Mouse (Mus musculus): ENCODE measurements around the gene Fam19a2. TPM values are rescaled to one million over a fixed set of nuclear protein-coding genes. Genes with fewer than 3 reads are reported as not detected.

Gene Fam19a2
- polyA plus RNA-seq, 1 experiment from 2014 or later: 42.8 TPM

GRCm38 (mm10) chr10:123402460-123402859 lies 138.7 kb downstream of the Fam19a2 start:
- H3K4me1 ChIP-seq (ENCODE audit: control insufficient read depth, insufficient read depth, low read length): no peaks in the 10 kb centered on the region
- no peak overlapping the region for H3K4me3 ChIP-seq (ENCODE audit: low read depth, low read length)
- no peak overlapping the region for H3K27ac ChIP-seq (ENCODE audit: low read depth, low read length)
- H3K9ac ChIP-seq (replicated peaks; ENCODE audit: low read depth, low read length): no peak overlapping the region
- 44% methylated on average over 3 of the region's 3 CpGs for WGBS
- ATAC-seq (ENCODE audit: low read depth): no peak
- no peaks in the 10 kb centered on the region for H3K36me3 ChIP-seq (ENCODE audit: control insufficient read depth, insufficient read depth, low read length)
- no peaks in the 10 kb centered on the region for H3K9me3 ChIP-seq (ENCODE audit: control insufficient read depth, low read length)
- H3K27me3 ChIP-seq (ENCODE audit: control insufficient read depth, insufficient read depth, low read length): no peaks in the 10 kb centered on the region
- no peak overlapping the region for H3K4me2 ChIP-seq (ENCODE audit: low read depth, low read length)

GRCm38 (mm10) chr10:123414953-123415352 lies 151.2 kb downstream of the Fam19a2 start:
- ATAC-seq (ENCODE audit: low read depth): no peak
- 89% methylated on average over 1 of the region's 1 CpGs for WGBS
- H3K27me3 ChIP-seq (ENCODE audit: control insufficient read depth, insufficient read depth, low read length): no peaks in the 10 kb centered on the region

DNA sequence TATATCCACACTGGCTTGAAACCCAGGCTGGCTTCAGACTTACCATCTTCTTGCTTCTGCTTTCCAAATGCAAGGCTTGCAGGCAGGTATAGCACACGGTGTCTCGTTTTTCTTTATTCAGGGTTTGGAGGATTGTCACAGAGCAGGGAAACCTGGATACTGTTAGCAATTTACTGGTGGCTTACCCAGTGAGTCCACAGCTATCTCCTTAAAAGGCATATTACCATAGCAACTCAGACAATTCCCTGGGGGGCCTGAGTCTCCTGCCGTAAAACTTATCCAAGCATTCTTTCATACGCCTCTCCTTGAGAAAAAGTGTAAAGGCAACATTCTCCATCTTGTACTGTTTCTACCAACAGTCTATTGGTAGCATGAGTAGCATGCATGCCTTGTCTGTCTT lies 152.2 kb downstream of the Fam19a2 start:
- H3K27ac ChIP-seq (ENCODE audit: low read depth, low read length): no peak overlapping the region
- H3K4me1 ChIP-seq (ENCODE audit: control insufficient read depth, insufficient read depth, low read length): no peaks in the 10 kb centered on the region
- no peak overlapping the region for H3K9ac ChIP-seq (replicated peaks; ENCODE audit: low read depth, low read length)
- no peaks in the 10 kb centered on the region for H3K9me3 ChIP-seq (ENCODE audit: control insufficient read depth, low read length)
- no peak overlapping the region for H3K4me3 ChIP-seq (ENCODE audit: low read depth, low read length)
- H3K27me3 ChIP-seq (ENCODE audit: control insufficient read depth, insufficient read depth, low read length): no peaks in the 10 kb centered on the region
- no peaks in the 10 kb centered on the region for H3K36me3 ChIP-seq (ENCODE audit: control insufficient read depth, insufficient read depth, low read length)
- WGBS: 32% methylated on average over 4 of the region's 4 CpGs
- peak; percentile 69; the same call in 1 of the 2 replicates for ATAC-seq (ENCODE audit: low read depth)
- no peak overlapping the region for H3K4me2 ChIP-seq (ENCODE audit: low read depth, low read length)

More at GRCm38 (mm10) chr10:123414953-123415352, 151.2 kb downstream of the Fam19a2 start:
- H3K9ac ChIP-seq (replicated peaks; ENCODE audit: low read depth, low read length): no peak overlapping the region
- no peak overlapping the region for H3K27ac ChIP-seq (ENCODE audit: low read depth, low read length)
- H3K4me3 ChIP-seq (ENCODE audit: low read depth, low read length): no peak overlapping the region
- no peaks in the 10 kb centered on the region for H3K36me3 ChIP-seq (ENCODE audit: control insufficient read depth, insufficient read depth, low read length)
- H3K4me2 ChIP-seq (ENCODE audit: low read depth, low read length): no peak overlapping the region
- H3K9me3 ChIP-seq (ENCODE audit: control insufficient read depth, low read length): no peaks in the 10 kb centered on the region
- H3K4me1 ChIP-seq (ENCODE audit: control insufficient read depth, insufficient read depth, low read length): no peaks in the 10 kb centered on the region

DNA sequence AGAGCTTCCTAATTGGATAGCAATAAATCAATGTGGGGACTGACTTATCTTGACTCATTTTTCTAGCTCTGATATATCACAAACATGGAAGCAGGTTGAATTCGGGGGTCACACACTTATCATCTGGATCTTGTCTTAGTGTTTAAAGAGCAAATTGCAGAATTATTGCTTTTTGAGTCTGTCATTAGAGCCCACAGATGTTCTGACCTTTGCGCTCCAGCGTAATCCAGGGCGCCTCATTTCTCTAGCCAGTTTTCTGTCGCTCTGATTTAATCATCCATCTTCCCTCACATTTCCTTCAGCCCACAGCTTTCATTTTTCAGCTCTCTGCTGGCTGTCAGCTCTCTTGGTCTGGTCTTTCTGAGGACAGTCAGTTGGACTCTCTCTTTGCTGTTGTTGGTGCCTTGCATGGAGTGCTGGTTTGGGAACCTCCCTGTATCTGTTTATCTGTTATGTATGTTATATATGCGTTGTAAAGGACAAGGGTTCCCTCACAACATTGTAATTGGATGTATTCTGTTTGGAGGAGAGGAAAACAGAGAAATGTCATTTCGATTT lies 154.9 kb downstream of the Fam19a2 start:
- 65% methylated on average over 7 of the region's 7 CpGs for WGBS
- no peaks in the 10 kb centered on the region for H3K27me3 ChIP-seq (ENCODE audit: control insufficient read depth, insufficient read depth, low read length)
- no peaks in the 10 kb centered on the region for H3K4me1 ChIP-seq (ENCODE audit: control insufficient read depth, insufficient read depth, low read length)
- no peaks in the 10 kb centered on the region for H3K36me3 ChIP-seq (ENCODE audit: control insufficient read depth, insufficient read depth, low read length)
- no peak overlapping the region for H3K27ac ChIP-seq (ENCODE audit: low read depth, low read length)
- no peak for ATAC-seq (ENCODE audit: low read depth)
- no peaks in the 10 kb centered on the region for H3K9me3 ChIP-seq (ENCODE audit: control insufficient read depth, low read length)
- H3K4me3 ChIP-seq (ENCODE audit: low read depth, low read length): no peak overlapping the region
- no peak overlapping the region for H3K4me2 ChIP-seq (ENCODE audit: low read depth, low read length)
- no peak overlapping the region for H3K9ac ChIP-seq (replicated peaks; ENCODE audit: low read depth, low read length)

DNA sequence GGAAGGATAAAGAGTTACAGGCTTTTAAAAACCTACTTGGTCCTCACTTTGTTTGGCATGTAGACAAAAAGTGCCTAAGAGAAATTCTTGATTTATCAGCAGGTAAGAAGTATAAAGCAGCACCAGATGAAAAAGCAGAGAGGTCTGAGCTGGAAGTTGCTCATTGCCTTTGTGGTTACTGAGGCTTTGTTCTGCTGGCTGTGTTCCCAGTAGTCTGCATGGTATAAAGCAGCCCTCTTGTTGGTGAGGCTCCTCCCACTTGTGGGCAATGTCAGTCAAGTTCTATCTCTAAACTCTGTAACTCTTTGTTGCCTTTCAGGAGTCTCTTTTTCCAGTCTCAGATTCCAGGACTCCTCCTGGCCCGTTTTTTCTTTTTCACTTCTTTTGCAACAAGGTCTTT lies 156.5 kb downstream of the Fam19a2 start:
- Histone ChIP-seq H3K9ac (replicated peaks; ENCODE audit: low read depth, low read length) (no peak overlapping the region), H3K27me3 (ENCODE audit: control insufficient read depth, insufficient read depth, low read length) (no peaks in the 10 kb centered on the region), H3K27ac (ENCODE audit: low read depth, low read length) (no peak overlapping the region), H3K4me3 (ENCODE audit: low read depth, low read length) (no peak overlapping the region), H3K9me3 (ENCODE audit: control insufficient read depth, low read length) (no peaks in the 10 kb centered on the region), H3K36me3 (ENCODE audit: control insufficient read depth, insufficient read depth, low read length) (no peaks in the 10 kb centered on the region), H3K4me2 (ENCODE audit: low read depth, low read length) (no peak overlapping the region), H3K4me1 (ENCODE audit: control insufficient read depth, insufficient read depth, low read length) (no peaks in the 10 kb centered on the region)
- WGBS: 89% methylated on average over 1 of the region's 1 CpGs
- ATAC-seq (ENCODE audit: low read depth): no peak

- 89% methylated on average over 3 of the region's 3 CpGs for WGBS
- H3K4me1 ChIP-seq (ENCODE audit: control insufficient read depth, insufficient read depth, low read length): no peaks in the 10 kb centered on the region
- ATAC-seq (ENCODE audit: low read depth): no peak
Observed at GRCm38 (mm10) chr10:123424482-123424881, 160.7 kb downstream of the Fam19a2 start.

DNA sequence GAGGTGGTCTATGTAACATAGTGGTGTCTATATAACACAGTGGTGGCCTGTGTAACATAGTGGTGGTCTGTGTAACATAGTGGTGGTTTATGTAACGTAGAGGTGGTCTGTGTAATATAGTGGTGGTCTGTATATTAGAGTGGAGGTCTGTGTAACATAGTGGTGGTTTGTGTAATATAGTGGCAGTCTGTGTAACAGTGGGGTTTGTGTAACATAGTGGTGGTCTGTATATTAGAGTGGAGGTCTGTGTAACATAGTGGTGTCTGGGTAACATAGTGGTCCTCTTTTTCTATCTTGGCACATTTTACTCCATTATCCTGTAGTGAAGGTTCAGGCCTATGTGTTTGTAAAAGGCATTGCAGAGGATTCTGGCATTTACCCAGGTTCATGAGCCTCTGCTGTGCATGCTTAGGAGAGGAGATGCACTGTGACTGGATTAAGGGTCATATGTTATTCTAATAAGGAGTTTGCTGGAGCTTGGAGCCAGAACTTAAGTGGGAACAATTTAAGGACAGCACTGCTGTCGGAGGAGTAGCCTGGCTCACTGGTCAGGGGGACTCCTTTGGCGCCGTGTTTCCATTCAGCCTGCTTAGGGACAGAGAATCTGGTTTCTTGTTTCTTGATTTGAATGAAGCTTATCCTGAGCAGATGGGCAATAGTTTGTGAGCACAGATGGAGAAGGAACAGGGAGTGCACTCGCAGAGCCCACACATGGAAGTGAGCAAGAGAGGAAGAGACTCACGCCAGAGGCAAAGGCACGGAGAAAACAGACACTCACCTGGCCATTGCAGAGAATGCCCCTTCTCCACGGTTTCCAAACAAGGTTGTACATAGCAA lies 162.9 kb downstream of the Fam19a2 start:
- no peaks in the 10 kb centered on the region for H3K36me3 ChIP-seq (ENCODE audit: control insufficient read depth, insufficient read depth, low read length)
- 77% methylated on average over 8 of the region's 8 CpGs for WGBS
- no peak for ATAC-seq (ENCODE audit: low read depth)

More at GRCm38 (mm10) chr10:123424482-123424881, 160.7 kb downstream of the Fam19a2 start:
- Histone ChIP-seq H3K27me3 (ENCODE audit: control insufficient read depth, insufficient read depth, low read length) (no peaks in the 10 kb centered on the region), H3K9ac (replicated peaks; ENCODE audit: low read depth, low read length) (no peak overlapping the region), H3K36me3 (ENCODE audit: control insufficient read depth, insufficient read depth, low read length) (no peaks in the 10 kb centered on the region), H3K9me3 (ENCODE audit: control insufficient read depth, low read length) (no peaks in the 10 kb centered on the region), H3K4me2 (ENCODE audit: low read depth, low read length) (no peak overlapping the region), H3K27ac (ENCODE audit: low read depth, low read length) (no peak overlapping the region), H3K4me3 (ENCODE audit: low read depth, low read length) (no peak overlapping the region)

GRCm38 (mm10) chr10:123431569-123431968 lies 167.8 kb downstream of the Fam19a2 start:
- no peaks in the 10 kb centered on the region for H3K4me1 ChIP-seq (ENCODE audit: control insufficient read depth, insufficient read depth, low read length)
- 57% methylated on average over 5 of the region's 5 CpGs for WGBS

More for the DNA sequence above, 162.9 kb downstream of the Fam19a2 start:
- no peak overlapping the region for H3K27ac ChIP-seq (ENCODE audit: low read depth, low read length)
- H3K4me2 ChIP-seq (ENCODE audit: low read depth, low read length): no peak overlapping the region
- H3K27me3 ChIP-seq (ENCODE audit: control insufficient read depth, insufficient read depth, low read length): no peaks in the 10 kb centered on the region
- H3K9ac ChIP-seq (replicated peaks; ENCODE audit: low read depth, low read length): no peak overlapping the region
- no peak overlapping the region for H3K4me3 ChIP-seq (ENCODE audit: low read depth, low read length)
- H3K4me1 ChIP-seq (ENCODE audit: control insufficient read depth, insufficient read depth, low read length): no peaks in the 10 kb centered on the region
- H3K9me3 ChIP-seq (ENCODE audit: control insufficient read depth, low read length): no peaks in the 10 kb centered on the region

GRCm38 (mm10) chr10:123437576-123437975 lies 173.8 kb downstream of the Fam19a2 start:
- no peaks in the 10 kb centered on the region for H3K4me1 ChIP-seq (ENCODE audit: control insufficient read depth, insufficient read depth, low read length)
- no peak for ATAC-seq (ENCODE audit: low read depth)

More at GRCm38 (mm10) chr10:123431569-123431968, 167.8 kb downstream of the Fam19a2 start:
- H3K4me2 ChIP-seq (ENCODE audit: low read depth, low read length): no peak overlapping the region
- H3K9me3 ChIP-seq (ENCODE audit: control insufficient read depth, low read length): no peaks in the 10 kb centered on the region
- no peak overlapping the region for H3K9ac ChIP-seq (replicated peaks; ENCODE audit: low read depth, low read length)
- ATAC-seq (ENCODE audit: low read depth): no peak
- no peaks in the 10 kb centered on the region for H3K36me3 ChIP-seq (ENCODE audit: control insufficient read depth, insufficient read depth, low read length)
- H3K27ac ChIP-seq (ENCODE audit: low read depth, low read length): no peak overlapping the region
- no peak overlapping the region for H3K4me3 ChIP-seq (ENCODE audit: low read depth, low read length)
- H3K27me3 ChIP-seq (ENCODE audit: control insufficient read depth, insufficient read depth, low read length): no peaks in the 10 kb centered on the region

More at GRCm38 (mm10) chr10:123437576-123437975, 173.8 kb downstream of the Fam19a2 start:
- H3K36me3 ChIP-seq (ENCODE audit: control insufficient read depth, insufficient read depth, low read length): no peaks in the 10 kb centered on the region
- no peak overlapping the region for H3K9ac ChIP-seq (replicated peaks; ENCODE audit: low read depth, low read length)
- no peaks in the 10 kb centered on the region for H3K27me3 ChIP-seq (ENCODE audit: control insufficient read depth, insufficient read depth, low read length)
- H3K4me3 ChIP-seq (ENCODE audit: low read depth, low read length): no peak overlapping the region
- H3K27ac ChIP-seq (ENCODE audit: low read depth, low read length): no peak overlapping the region
- 76% methylated on average over 4 of the region's 4 CpGs for WGBS
- H3K4me2 ChIP-seq (ENCODE audit: low read depth, low read length): no peak overlapping the region
- no peaks in the 10 kb centered on the region for H3K9me3 ChIP-seq (ENCODE audit: control insufficient read depth, low read length)
